Mouse (Mus musculus): ENCODE data around the gene Ap1s1.

Gene Ap1s1

GRCm38 (mm10) chr5:137015913-137016312 lies 30.0 kb downstream of the Ap1s1 start:
- no peak for DNase-seq

GRCm38 (mm10) chr5:137012401-137012950 lies 33.5 kb downstream of the Ap1s1 start:
- no peak for DNase-seq

GRCm38 (mm10) chr5:137009988-137010387 lies 35.9 kb downstream of the Ap1s1 start:
- peak; percentile 50 for DNase-seq

GRCm38 (mm10) chr5:137007276-137007675 lies 38.7 kb downstream of the Ap1s1 start:
- no peak for DNase-seq

GRCm38 (mm10) chr5:137000612-137001011 lies 45.3 kb downstream of the Ap1s1 start:
- no peak for DNase-seq

GRCm38 (mm10) chr5:136999449-136999848 lies 46.5 kb downstream of the Ap1s1 start:
- DNase-seq = no peak

- DNase-seq = no peak
Measured at GRCm38 (mm10) chr5:136989801-136990200, 56.1 kb downstream of the Ap1s1 start.

GRCm38 (mm10) chr5:136988420-136988819 lies 57.5 kb downstream of the Ap1s1 start:
- DNase-seq = no peak

- peak; percentile 11 for DNase-seq
Measured at GRCm38 (mm10) chr5:136987934-136988271, 58.0 kb downstream of the Ap1s1 start, which contains the start of gene Znhit1. Znhit1 (minus strand) TSS chr5:136988021.

GRCm38 (mm10) chr5:136987138-136987933 lies 58.6 kb downstream of the Ap1s1 start:
- DNase-seq = peak; percentile 69

- DNase-seq = peak; percentile 98
Measured at GRCm38 (mm10) chr5:136986695-136987137, 59.2 kb downstream of the Ap1s1 start, which contains the start of gene Plod3. Plod3 (plus strand) TSS chr5:136987019.

All from thymus, postnatal 14 days (tissue).